Mouse (Mus musculus): Measurements from ENCODE around the gene Defb47. TPM values are rescaled to one million over a fixed set of nuclear protein-coding genes. Genes with fewer than 3 reads are reported as not detected.

Defb47 gene
- total RNA-seq (2022): not detected

GRCm38 (mm10) chr14:62997777-62998176 lies at the start of gene Defb47:
TSS of gene Defb47 (plus strand) at chr14:62998077.
- DNase-seq (ENCODE audit: low spot score in 2 of 2): no peak

GRCm38 (mm10) chr14:62956091-62956490 lies 41.8 kb upstream of the Defb47 start:
- no peak for DNase-seq (ENCODE audit: low spot score in 2 of 2)

GRCm38 (mm10) chr14:62963632-62964031 lies 34.2 kb upstream of the Defb47 start:
- no peak for DNase-seq (ENCODE audit: low spot score in 2 of 2)

GRCm38 (mm10) chr14:62965342-62965741 lies 32.5 kb upstream of the Defb47 start:
- DNase-seq (ENCODE audit: low spot score in 2 of 2): no peak

GRCm38 (mm10) chr14:62965811-62966520 lies 31.9 kb upstream of the Defb47 start:
- DNase-seq (ENCODE audit: low spot score in 2 of 2): no peak

- DNase-seq (ENCODE audit: low spot score in 2 of 2): peak; percentile 29 to 73
Measured at GRCm38 (mm10) chr14:62975046-62975445, 22.8 kb upstream of the Defb47 start.

- DNase-seq (ENCODE audit: low spot score in 2 of 2): no peak
Measured at GRCm38 (mm10) chr14:62979815-62980214, 18.1 kb upstream of the Defb47 start.

- DNase-seq (ENCODE audit: low spot score in 2 of 2): no peak
Measured at GRCm38 (mm10) chr14:62984410-62984809, 13.5 kb upstream of the Defb47 start, which contains the start of gene Defb48. TSS of gene Defb48 (minus strand) at chr14:62984510.

GRCm38 (mm10) chr14:62991271-62991670 lies 6.6 kb upstream of the Defb47 start:
- no peak for DNase-seq (ENCODE audit: low spot score in 2 of 2)

GRCm38 (mm10) chr14:62991849-62992510 lies 5.9 kb upstream of the Defb47 start:
- no peak for DNase-seq (ENCODE audit: low spot score in 2 of 2)

GRCm38 (mm10) chr14:62998977-62999376 lies 1.1 kb downstream of the Defb47 start:
- DNase-seq (ENCODE audit: low spot score in 2 of 2): no peak

GRCm38 (mm10) chr14:63002588-63002987 lies 4.7 kb downstream of the Defb47 start:
- DNase-seq (ENCODE audit: low spot score in 2 of 2): no peak

- no peak for DNase-seq (ENCODE audit: low spot score in 2 of 2)
Measured at GRCm38 (mm10) chr14:63011471-63011870, 13.6 kb downstream of the Defb47 start, which contains the start of gene Defb43. TSS of gene Defb43 (plus strand) at chr14:63011771.

GRCm38 (mm10) chr14:63013082-63013481 lies 15.2 kb downstream of the Defb47 start:
- no peak for DNase-seq (ENCODE audit: low spot score in 2 of 2)

- DNase-seq (ENCODE audit: low spot score in 2 of 2): no peak
Measured at GRCm38 (mm10) chr14:63014667-63015066, 16.8 kb downstream of the Defb47 start.

GRCm38 (mm10) chr14:63020524-63021156 lies 22.8 kb downstream of the Defb47 start:
- DNase-seq (ENCODE audit: low spot score in 2 of 2): peak in 1 of 2 experiments; percentile 5

GRCm38 (mm10) chr14:63046691-63047090 lies 48.8 kb downstream of the Defb47 start, which contains the start of gene Defb42:
TSS of gene Defb42 (plus strand) at chr14:63046991.
- DNase-seq (ENCODE audit: low spot score in 2 of 2): no peak

GRCm38 (mm10) chr14:63049910-63050370 lies 52.1 kb downstream of the Defb47 start, which contains the start of gene Defb30:
TSS of gene Defb30 (minus strand) at chr14:63049960.
- DNase-seq (ENCODE audit: low spot score in 2 of 2): no peak
